Mouse (Mus musculus) stomach, embryonic 14.5 days (tissue): ENCODE results near the gene Sirt1. TPM values are rescaled to one million over a fixed set of nuclear protein-coding genes. Genes with fewer than 3 reads are reported as not detected.
"Not testable (repeated sequence)": the region's sequence is repeated elsewhere in the genome, so short reads cannot be mapped to it uniquely, and the experiment has no call there.

Experiments
- ATAC-seq: fragments of 200-750 bp; cut with Nextera tagmentation; 2 replicates; pipeline ENCODE4 v1.8.0; 2017; ENCODE audit warnings: low read depth, moderate TSS enrichment; ENCODE audit not compliant: insufficient number of reproducible peaks, insufficient read depth, low FRiP score
- H3K27ac ChIP-seq: fragments of 300-500 bp; sonication (generic); 2 replicates; pipeline ENCODE4 v1.5.1; 2014; ENCODE audit warnings: mild to moderate bottlenecking, low read length, moderate library complexity, mixed read lengths
- H3K27me3 ChIP-seq: fragments of 300-500 bp; sonication (generic); 2 replicates; pipeline ENCODE4 v1.6.1; 2014; ENCODE audit warnings: low read length, control low read depth, mixed read lengths; ENCODE audit not compliant: control insufficient read depth, insufficient read depth
- H3K36me3 ChIP-seq: fragments of 300-500 bp; sonication (generic); 2 replicates; pipeline ENCODE4 v1.6.1; 2014; ENCODE audit warnings: mild to moderate bottlenecking, control low read depth, low read length, moderate library complexity, mixed read lengths; ENCODE audit not compliant: control insufficient read depth, insufficient read depth
- H3K4me1 ChIP-seq: fragments of 300-500 bp; sonication (generic); 2 replicates; pipeline ENCODE4 v1.6.1; 2014; ENCODE audit warnings: low read length, control low read depth, mixed read lengths; ENCODE audit not compliant: control insufficient read depth, insufficient read depth
- H3K4me2 ChIP-seq: fragments of 300-500 bp; sonication (generic); replicated peaks from 2 replicates; pipeline ENCODE4 v1.6.1; 2014; ENCODE audit warnings: low read depth, low read length, control low read depth
- H3K4me3 ChIP-seq: fragments of 300-500 bp; sonication (generic); 2 replicates; pipeline ENCODE4 v1.5.1; 2014; ENCODE audit warnings: low read depth, low read length, control low read depth
- H3K9ac ChIP-seq: fragments of 300-500 bp; sonication (generic); replicated peaks from 2 replicates; pipeline ENCODE4 v1.6.1; 2014; ENCODE audit warnings: low read depth, mild to moderate bottlenecking, control low read depth, low read length, moderate library complexity, mixed read lengths
- H3K9me3 ChIP-seq: fragments of 300-500 bp; sonication (generic); 2 replicates; pipeline ENCODE4 v1.6.1; 2016; ENCODE audit warnings: low read depth, low read length, control low read depth; ENCODE audit not compliant: control insufficient read depth
- WGBS: fragments of 180-500 bp; shearing (Covaris S2); extraction: QIAGEN DNeasy Blood & Tissue Kit; methylation state at CpG from one replicate; pipeline ENCODE4 v1.1.7; 2014; 5-methylcytosine and 5-hydroxymethylcytosine counted together
- polyA plus RNA-seq: library from polyadenylated mRNA; unstranded; fragments of >200 nt; fragmentation: Nextera tagmentation; extraction: Ambion mirVana; gene quantifications from 2 replicates; pipeline ENCODE4 v1.2.1, GENCODE M21; 2014

Gene Sirt1
- polyA plus RNA-seq, 1 experiment from 2014 or later: 8.1 TPM

GRCm38 (mm10) chr10:63422736-63422992, 41.2 kb upstream of the Sirt1 start:
- Histone ChIP-seq H3K4me3 (no peak overlapping the region), H3K27ac (no peak overlapping the region), H3K4me2 (no peak overlapping the region), H3K9me3 (no peaks in the 10 kb centered on the region), H3K36me3 (no peaks in the 10 kb centered on the region), H3K9ac (no peak overlapping the region), H3K27me3 (no peaks in the 10 kb centered on the region), H3K4me1 (no peaks in the 10 kb centered on the region)
- 90% methylated on average over 5 of the region's 5 CpGs for WGBS
- ATAC-seq: no peak

GRCm38 (mm10) chr10:63421739-63422735, 40.5 kb upstream of the Sirt1 start, which contains the start of gene Gm7075:
TSS of gene Gm7075 (minus strand) at chr10:63421789.
- H3K9ac ChIP-seq: no peak within 1 kb of the TSS
- peak; percentile 10; the same call in 1 of the 2 replicates for ATAC-seq
- no peaks in the 10 kb centered on the region for H3K36me3 ChIP-seq
- no peak within 1 kb of the TSS for H3K4me2 ChIP-seq
- WGBS: 88% methylated on average over 18 of the region's 18 CpGs
- no peaks in the 10 kb centered on the region for H3K9me3 ChIP-seq
- no peak within 1 kb of the TSS for H3K4me3 ChIP-seq
- no peak within 1 kb of the TSS for H3K27ac ChIP-seq
- H3K4me1 ChIP-seq: no peaks in the 10 kb centered on the region
- no peaks in the 10 kb centered on the region for H3K27me3 ChIP-seq

GRCm38 (mm10) chr10:63417061-63417460, 35.6 kb upstream of the Sirt1 start:
- 46% methylated on average over 5 of the region's 5 CpGs for WGBS
- no peak for ATAC-seq
- Histone ChIP-seq H3K36me3 (no peaks in the 10 kb centered on the region), H3K27ac (no peak overlapping the region), H3K4me2 (no peak overlapping the region), H3K9me3 (no peaks in the 10 kb centered on the region), H3K9ac (no peak overlapping the region), H3K27me3 (no peaks in the 10 kb centered on the region), H3K4me1 (no peaks in the 10 kb centered on the region), H3K4me3 (no peak overlapping the region)

- no peaks in the 10 kb centered on the region for H3K27me3 ChIP-seq
- H3K9me3 ChIP-seq: no peaks in the 10 kb centered on the region
- H3K9ac ChIP-seq: no peak overlapping the region
- H3K27ac ChIP-seq: no peak overlapping the region
- no peaks in the 10 kb centered on the region for H3K36me3 ChIP-seq
- 53% methylated on average over 7 of the region's 7 CpGs for WGBS
- no peak overlapping the region for H3K4me3 ChIP-seq
- H3K4me2 ChIP-seq: 0 out of 2 replicates have a peak overlapping the region, but pooled peaks have one; percentile 5
- ATAC-seq: no peak
- H3K4me1 ChIP-seq: no peaks in the 10 kb centered on the region
Observed at GRCm38 (mm10) chr10:63415850-63416249, 34.3 kb upstream of the Sirt1 start.

- no peak overlapping the region for H3K27ac ChIP-seq
- no peak overlapping the region for H3K9ac ChIP-seq
- H3K4me2 ChIP-seq: no peak overlapping the region
- H3K27me3 ChIP-seq: no peaks in the 10 kb centered on the region
- ATAC-seq: no peak
- no peaks in the 10 kb centered on the region for H3K9me3 ChIP-seq
- WGBS: 60% methylated on average over 7 of the region's 7 CpGs
- H3K4me1 ChIP-seq: no peaks in the 10 kb centered on the region
- H3K36me3 ChIP-seq: no peaks in the 10 kb centered on the region
- no peak overlapping the region for H3K4me3 ChIP-seq
Observed at GRCm38 (mm10) chr10:63415287-63415686, 33.8 kb upstream of the Sirt1 start.

GRCm38 (mm10) chr10:63412756-63413155, 31.3 kb upstream of the Sirt1 start:
- Histone ChIP-seq H3K27ac (no peak overlapping the region), H3K4me2 (no peak overlapping the region), H3K27me3 (no peaks in the 10 kb centered on the region), H3K9ac (no peak overlapping the region), H3K4me3 (no peak overlapping the region), H3K9me3 (no peaks in the 10 kb centered on the region), H3K4me1 (no peaks in the 10 kb centered on the region), H3K36me3 (no peaks in the 10 kb centered on the region)
- 87% methylated on average over 17 of the region's 17 CpGs for WGBS
- no peak for ATAC-seq

GRCm38 (mm10) chr10:63411674-63412073, 30.2 kb upstream of the Sirt1 start:
- H3K4me1 ChIP-seq, H3K9me3 ChIP-seq, H3K4me2 ChIP-seq, H3K27ac ChIP-seq, ATAC-seq, H3K9ac ChIP-seq, H3K36me3 ChIP-seq, H3K4me3 ChIP-seq, H3K27me3 ChIP-seq: not testable (repeated sequence)
- 91% methylated on average over 6 of the region's 7 CpGs for WGBS

GRCm38 (mm10) chr10:63410162-63410956, 28.9 kb upstream of the Sirt1 start:
- ATAC-seq: no peak
- Histone ChIP-seq H3K9me3 (no peaks in the 10 kb centered on the region), H3K27ac (no peak overlapping the region), H3K4me2 (no peak overlapping the region), H3K9ac (no peak overlapping the region), H3K36me3 (no peaks in the 10 kb centered on the region), H3K4me3 (no peak overlapping the region), H3K4me1 (no peaks in the 10 kb centered on the region), H3K27me3 (no peaks in the 10 kb centered on the region)
- 66% methylated on average over 16 of the region's 16 CpGs for WGBS
